Mouse (Mus musculus) bone marrow, adult 2 months (tissue): ENCODE measurements at regions not wholly inside any gene's neighbourhood (a gene's known extent, or its start where the extent isn't known, plus 50 kb on each side); places are given as distances from the start of the nearest gene placed in this dataset.

Experiments
- H3K27ac ChIP-seq: fragments of 200-500 bp; 2 replicates; pipeline ENCODE4 v1.5.1; 2012; ENCODE audit warnings: low read depth, mild to moderate bottlenecking, control low read depth, inconsistent platforms, low read length; ENCODE audit not compliant: control insufficient read depth, poor library complexity, insufficient read depth
- H3K4me1 ChIP-seq: fragments of 200-500 bp; 2 replicates; pipeline ENCODE4 v1.6.1; 2011; ENCODE audit warnings: low read length; ENCODE audit not compliant: control insufficient read depth, insufficient read depth
- H3K4me3 ChIP-seq: fragments of 200-500 bp; replicated peaks from 2 replicates; pipeline ENCODE3; 2011; ENCODE audit warnings: mild to moderate bottlenecking, low read depth, low read length, control low read depth; ENCODE audit not compliant: control insufficient read depth
- CTCF ChIP-seq: fragments of 200-500 bp; IDR thresholded peaks from 2 replicates; pipeline ENCODE4 v1.5.1; 2011; ENCODE audit warnings: low read length, control low read depth; ENCODE audit not compliant: control insufficient read depth, insufficient read depth
- POLR2A ChIP-seq: fragments of 200-500 bp; IDR thresholded peaks from 2 replicates; pipeline ENCODE4 v1.6.1; 2011; ENCODE audit warnings: low read depth, mild to moderate bottlenecking, control low read depth, low read length, borderline replicate concordance; ENCODE audit not compliant: control insufficient read depth
- WGBS: fragments of 180-500 bp; shearing (Covaris S2); methylation state at CpG from one replicate; pipeline ENCODE4 v1.1.7; 2018; 5-methylcytosine and 5-hydroxymethylcytosine counted together

GRCm38 (mm10) chr6:67130540-67131301 lies 93.5 kb upstream of the Gadd45a start:
- H3K27ac ChIP-seq, result no peak overlapping the region
- TF ChIP-seq CTCF, result no peak
- TF ChIP-seq POLR2A, result no peak
- H3K4me1 ChIP-seq, result peaks cover 4% of the 10 kb centered on the region; the same call in 1 of the 2 replicates
- 82% methylated on average over 11 of the region's 11 CpGs for WGBS
- H3K4me3 ChIP-seq, result no peak overlapping the region

- TF ChIP-seq POLR2A, result no peak
- no peak for TF ChIP-seq CTCF
- Histone ChIP-seq H3K4me3 (no peak overlapping the region), H3K4me1 (peaks cover 4% of the 10 kb centered on the region; the same call in 1 of the 2 replicates), H3K27ac (no peak overlapping the region)
- 60% methylated on average over 10 of the region's 10 CpGs for WGBS
These were observed 92.4 kb upstream of the Gadd45a start for GRCm38 (mm10) chr6:67129626-67130025.

- WGBS, result 14% methylated on average over 16 of the region's 16 CpGs
- TF ChIP-seq POLR2A, result no peak
- no peak overlapping the region for H3K4me3 ChIP-seq
- H3K27ac ChIP-seq, result peak overlapping the region; percentile 33; the same call in 1 of the 2 replicates
- H3K4me1 ChIP-seq, result peaks cover 4% of the 10 kb centered on the region; the same call in 1 of the 2 replicates
These were observed 91.5 kb upstream of the Gadd45a start for GRCm38 (mm10) chr6:67128503-67129463.

- no peak overlapping the region for H3K4me3 ChIP-seq
- WGBS, result 72% methylated on average over 4 of the region's 4 CpGs
- peaks cover 4% of the 10 kb centered on the region; the same call in 1 of the 2 replicates for H3K4me1 ChIP-seq
- no peak overlapping the region for H3K27ac ChIP-seq
- no peak for TF ChIP-seq POLR2A
- no peak for TF ChIP-seq CTCF
These were observed 90.5 kb upstream of the Gadd45a start for GRCm38 (mm10) chr6:67127727-67128126.

- Histone ChIP-seq H3K4me3 (no peak overlapping the region), H3K27ac (no peak overlapping the region), H3K4me1 (peaks cover 4% of the 10 kb centered on the region; the same call in 1 of the 2 replicates)
- TF ChIP-seq POLR2A (no peak), CTCF (no peak)
- WGBS, result 81% methylated on average over 7 of the region's 7 CpGs
These were observed 88.6 kb upstream of the Gadd45a start for GRCm38 (mm10) chr6:67125715-67126312.

GRCm38 (mm10) chr6:67124089-67124488 lies 86.8 kb upstream of the Gadd45a start:
- H3K27ac ChIP-seq, result no peak overlapping the region
- TF ChIP-seq CTCF (no peak), POLR2A (no peak)
- no peak overlapping the region for H3K4me3 ChIP-seq
- WGBS, result 17% methylated on average over 2 of the region's 2 CpGs
- H3K4me1 ChIP-seq, result peaks cover 2% of the 10 kb centered on the region; the same call in 1 of the 2 replicates

GRCm38 (mm10) chr6:67123071-67123470 lies 85.8 kb upstream of the Gadd45a start:
- no peak overlapping the region for H3K27ac ChIP-seq
- WGBS, result 50% methylated on average over 4 of the region's 4 CpGs
- no peak for TF ChIP-seq CTCF
- no peak for TF ChIP-seq POLR2A
- H3K4me1 ChIP-seq, result no peaks in the 10 kb centered on the region; the same call in 1 of the 2 replicates
- no peak overlapping the region for H3K4me3 ChIP-seq
